Mouse (Mus musculus) lung, postnatal 0 days (tissue): Measurements from ENCODE around the gene Adcy7. TPM values are rescaled to one million over a fixed set of nuclear protein-coding genes. Genes with fewer than 3 reads are reported as not detected.
A peak's percentile ranks its signal among the peaks of the same experiment; 100 is the strongest.

Experiments
- ATAC-seq: fragments of 200-750 bp; cut with Nextera tagmentation; 2 replicates; pipeline ENCODE4 v1.8.0; 2017; ENCODE audit warnings: moderate library complexity
- DNase-seq: peaks from one replicate; pipeline ENCODE4 v3.0.0-alpha.2; 2016; ENCODE audit warnings: low spot score
- H3K27ac ChIP-seq: fragments of 300-500 bp; sonication (generic); 2 replicates; pipeline ENCODE4 v1.5.1; 2014; ENCODE audit warnings: antibody characterized with exemption, mild to moderate bottlenecking, low read length, mixed read lengths
- H3K27me3 ChIP-seq: fragments of 300-500 bp; sonication (generic); replicated peaks from 2 replicates; pipeline ENCODE4 v1.6.1; 2014; ENCODE audit warnings: low read length, mixed read lengths; ENCODE audit not compliant: insufficient read depth
- H3K36me3 ChIP-seq: fragments of 300-500 bp; sonication (generic); 2 replicates; pipeline ENCODE4 v1.6.1; 2014; ENCODE audit warnings: low read length, mixed read lengths; ENCODE audit not compliant: insufficient read depth
- H3K4me1 ChIP-seq: fragments of 300-500 bp; sonication (generic); 2 replicates; pipeline ENCODE4 v1.6.1; 2014; ENCODE audit warnings: antibody characterized with exemption, low read depth, low read length, mixed read lengths; ENCODE audit not compliant: insufficient read depth
- H3K4me2 ChIP-seq: fragments of 300-500 bp; sonication (generic); replicated peaks from 2 replicates; pipeline ENCODE4 v1.6.1; 2014; ENCODE audit warnings: low read depth, mild to moderate bottlenecking, low read length, moderate library complexity, mixed read lengths
- H3K4me3 ChIP-seq: fragments of 300-500 bp; sonication (generic); 2 replicates; pipeline ENCODE4 v1.5.1; 2014; ENCODE audit warnings: low read depth, low read length
- H3K9ac ChIP-seq: fragments of 300-500 bp; sonication (generic); replicated peaks from 2 replicates; pipeline ENCODE4 v1.6.1; 2014; ENCODE audit warnings: low read depth, mild to moderate bottlenecking
- H3K9me3 ChIP-seq: fragments of 300-500 bp; sonication (generic); 2 replicates; pipeline ENCODE4 v1.6.1; 2016; ENCODE audit warnings: low read length, mixed read lengths
- CTCF ChIP-seq: IDR thresholded peaks from 2 replicates; pipeline ENCODE4 v1.5.1; 2016; ENCODE audit warnings: antibody characterized with exemption, mild to moderate bottlenecking
- EP300 ChIP-seq: IDR thresholded peaks from 2 replicates; pipeline ENCODE4 v1.6.1; 2016; ENCODE audit warnings: antibody characterized with exemption, mild to moderate bottlenecking, control low read depth
- WGBS: fragments of 180-500 bp; shearing (Covaris S2); extraction: QIAGEN DNeasy Blood & Tissue Kit; methylation state at CpG from one replicate; pipeline ENCODE4 v1.1.7; 2014; 5-methylcytosine and 5-hydroxymethylcytosine counted together
- polyA plus RNA-seq: library from polyadenylated mRNA; unstranded; fragments of >200 nt; fragmentation: Nextera tagmentation; extraction: Ambion mirVana; gene quantifications from 2 replicates; pipeline ENCODE4 v1.2.1, GENCODE M21; 2015

Gene Adcy7
- polyA plus RNA-seq, 1 experiment from 2014 or later: 16.5 TPM

- WGBS: 78% methylated on average over 12 of the region's 12 CpGs
- no peak for ATAC-seq
- no peaks in the 10 kb centered on the region for H3K27me3 ChIP-seq
- DNase-seq: no peak
- no peak overlapping the region for H3K4me3 ChIP-seq
- peaks cover 21% of the 10 kb centered on the region for H3K36me3 ChIP-seq
- H3K9me3 ChIP-seq: no peaks in the 10 kb centered on the region
- H3K27ac ChIP-seq: no peak overlapping the region
- TF ChIP-seq EP300 (no peak), CTCF (no peak)
- H3K4me1 ChIP-seq: peaks cover 7% of the 10 kb centered on the region; the same call in 1 of the 2 replicates
- H3K9ac ChIP-seq: no peak overlapping the region
- H3K4me2 ChIP-seq: no peak overlapping the region
Observed at GRCm38 (mm10) chr8:88326328-88326727, 54.1 kb downstream of the Adcy7 start.

- WGBS: 65% methylated on average over 6 of the region's 6 CpGs
- Histone ChIP-seq H3K9me3 (no peaks in the 10 kb centered on the region), H3K27ac (peak overlapping the region; percentile 38; the same call in 1 of the 2 replicates), H3K27me3 (no peaks in the 10 kb centered on the region), H3K4me1 (peaks cover 7% of the 10 kb centered on the region; the same call in 1 of the 2 replicates), H3K4me2 (no peak overlapping the region), H3K9ac (no peak overlapping the region), H3K36me3 (peaks cover 31% of the 10 kb centered on the region), H3K4me3 (no peak overlapping the region)
- ATAC-seq (0 out of 2 replicates have a peak, but pooled peaks have one; percentile 0), DNase-seq (peak; percentile 39)
- TF ChIP-seq CTCF (no peak), EP300 (no peak)
Observed at GRCm38 (mm10) chr8:88328689-88329088, 56.5 kb downstream of the Adcy7 start.

DNA sequence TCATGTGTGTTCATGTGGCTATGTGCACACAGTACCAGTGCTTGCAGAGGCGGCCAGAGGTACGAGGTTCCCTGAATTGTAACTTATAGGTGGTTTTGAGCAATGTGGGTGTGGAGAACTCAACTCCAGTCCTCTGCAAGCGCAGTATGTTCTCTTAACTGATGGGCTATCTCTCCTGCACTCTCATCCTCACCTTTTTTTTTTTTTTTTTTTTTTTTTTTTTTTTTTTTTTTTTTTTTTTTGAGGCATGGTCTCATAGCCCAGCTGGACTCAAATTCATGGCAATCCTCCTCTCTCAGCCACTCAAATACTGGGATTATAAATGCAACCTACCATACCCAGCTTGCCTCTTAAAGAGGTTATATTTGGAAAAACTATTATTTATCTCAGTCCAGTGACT lies 58.6 kb downstream of the Adcy7 start:
- no peak for ATAC-seq
- no peak overlapping the region for H3K4me2 ChIP-seq
- no peak overlapping the region for H3K9ac ChIP-seq
- no peaks in the 10 kb centered on the region for H3K4me1 ChIP-seq
- H3K9me3 ChIP-seq: no peaks in the 10 kb centered on the region
- no peak overlapping the region for H3K4me3 ChIP-seq
- 91% methylated on average over 3 of the region's 3 CpGs for WGBS
- no peaks in the 10 kb centered on the region for H3K27me3 ChIP-seq
- DNase-seq: no peak
- peaks cover 37% of the 10 kb centered on the region for H3K36me3 ChIP-seq
- no peak overlapping the region for H3K27ac ChIP-seq
- TF ChIP-seq EP300 (no peak), CTCF (no peak)

GRCm38 (mm10) chr8:88334384-88334783 lies 62.2 kb downstream of the Adcy7 start:
- no peak overlapping the region for H3K9ac ChIP-seq
- peak; percentile 35 for DNase-seq
- H3K36me3 ChIP-seq: peaks cover 25% of the 10 kb centered on the region
- TF ChIP-seq CTCF (no peak), EP300 (peak; percentile 18; the same call in 1 of the 2 replicates)
- H3K27ac ChIP-seq: no peak overlapping the region
- no peaks in the 10 kb centered on the region for H3K9me3 ChIP-seq
- peak; percentile 63 for ATAC-seq
- H3K4me2 ChIP-seq: no peak overlapping the region
- WGBS: 79% methylated on average over 2 of the region's 2 CpGs
- H3K4me3 ChIP-seq: no peak overlapping the region
- no peaks in the 10 kb centered on the region for H3K4me1 ChIP-seq
- H3K27me3 ChIP-seq: no peaks in the 10 kb centered on the region

DNA sequence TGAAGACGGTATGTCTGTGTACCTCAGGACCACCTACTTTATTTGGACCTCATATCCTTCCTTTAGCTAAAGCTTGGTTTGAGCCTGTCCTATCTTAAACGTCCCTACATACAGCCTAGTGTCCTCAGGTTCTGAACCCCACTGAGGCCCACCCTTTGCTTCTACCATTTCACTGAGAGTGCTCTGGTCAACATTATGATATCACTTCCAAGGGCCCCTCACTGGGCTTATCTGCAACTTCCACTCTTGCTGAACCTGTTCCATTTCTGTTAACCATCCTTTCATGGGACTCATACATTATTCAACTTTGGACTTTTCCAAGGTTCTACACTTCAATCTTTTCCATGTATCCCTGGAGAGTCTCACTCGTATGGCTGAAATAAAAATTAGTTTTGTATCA lies 62.8 kb downstream of the Adcy7 start:
- H3K9ac ChIP-seq: no peak overlapping the region
- no peaks in the 10 kb centered on the region for H3K27me3 ChIP-seq
- DNase-seq (no peak), ATAC-seq (no peak)
- no peaks in the 10 kb centered on the region for H3K9me3 ChIP-seq
- WGBS: 81% methylated on average over 3 of the region's 3 CpGs
- peaks cover 25% of the 10 kb centered on the region for H3K36me3 ChIP-seq
- no peaks in the 10 kb centered on the region for H3K4me1 ChIP-seq
- TF ChIP-seq CTCF (no peak), EP300 (no peak)
- no peak overlapping the region for H3K4me3 ChIP-seq
- H3K27ac ChIP-seq: no peak overlapping the region
- no peak overlapping the region for H3K4me2 ChIP-seq

DNA sequence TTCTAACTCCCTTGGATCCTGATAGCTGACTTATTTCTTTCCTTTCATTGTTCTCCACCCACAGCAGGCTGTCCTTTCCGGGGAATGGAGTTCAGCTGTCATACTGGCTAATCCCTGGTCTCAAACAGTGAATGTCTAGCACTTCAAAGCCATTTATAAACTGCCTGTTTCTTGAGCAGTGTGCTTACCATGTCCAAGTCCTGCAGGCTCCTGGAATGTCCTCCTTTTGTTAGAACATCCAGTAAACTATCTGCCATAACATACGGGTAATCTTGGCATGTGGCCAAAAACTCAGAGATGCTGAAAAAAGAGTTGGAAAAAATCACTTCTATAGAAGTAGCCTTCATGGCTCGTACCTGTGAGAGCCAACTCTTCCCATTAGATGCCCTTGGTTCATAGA lies 67.0 kb downstream of the Adcy7 start:
- peak; percentile 8 for DNase-seq
- TF ChIP-seq CTCF: no peak
- no peak for TF ChIP-seq EP300
- Histone ChIP-seq H3K9me3 (no peaks in the 10 kb centered on the region), H3K4me3 (no peak overlapping the region), H3K4me2 (no peak overlapping the region), H3K27ac (no peak overlapping the region), H3K9ac (no peak overlapping the region), H3K27me3 (no peaks in the 10 kb centered on the region), H3K4me1 (no peaks in the 10 kb centered on the region), H3K36me3 (peaks cover 34% of the 10 kb centered on the region)
- WGBS: 26% methylated on average over 3 of the region's 3 CpGs
- ATAC-seq: peak; percentile 25; the same call in 1 of the 2 replicates
